Mouse (Mus musculus) intestine, postnatal 0 days (tissue): ENCODE data around the gene Gm12184. TPM values are rescaled to one million over a fixed set of nuclear protein-coding genes. Genes with fewer than 3 reads are reported as not detected.

Source experiments
- ATAC-seq: fragments of 200-750 bp; cut with Nextera tagmentation; 2 replicates; pipeline ENCODE4 v1.8.0; 2017; ENCODE audit warnings: mild to moderate bottlenecking, moderate TSS enrichment, moderate library complexity
- H3K27ac ChIP-seq: fragments of 300-500 bp; sonication (generic); 2 replicates; pipeline ENCODE4 v1.5.1; 2014; ENCODE audit warnings: mild to moderate bottlenecking, low read depth, low read length, moderate library complexity
- H3K27me3 ChIP-seq: fragments of 300-500 bp; sonication (generic); replicated peaks from 2 replicates; pipeline ENCODE4 v1.6.1; 2014; ENCODE audit warnings: low read length, mixed read lengths; ENCODE audit not compliant: control insufficient read depth, insufficient read depth
- H3K36me3 ChIP-seq: fragments of 300-500 bp; sonication (generic); 2 replicates; pipeline ENCODE4 v1.6.1; 2014; ENCODE audit warnings: mild to moderate bottlenecking, moderate library complexity; ENCODE audit not compliant: control insufficient read depth, insufficient read depth
- H3K4me1 ChIP-seq: fragments of 300-500 bp; sonication (generic); replicated peaks from 2 replicates; pipeline ENCODE4 v1.6.1; 2014; ENCODE audit warnings: antibody characterized with exemption, low read length, mixed read lengths; ENCODE audit not compliant: control insufficient read depth, insufficient read depth
- H3K4me2 ChIP-seq: fragments of 300-500 bp; sonication (generic); replicated peaks from 2 replicates; pipeline ENCODE4 v1.6.1; 2014; ENCODE audit warnings: low read depth, mild to moderate bottlenecking, moderate library complexity
- H3K4me3 ChIP-seq: fragments of 300-500 bp; sonication (generic); 2 replicates; pipeline ENCODE4 v1.5.1; 2014; ENCODE audit warnings: low read depth, low read length
- H3K9ac ChIP-seq: fragments of 300-500 bp; sonication (generic); 2 replicates; pipeline ENCODE4 v1.6.1; 2014; ENCODE audit warnings: mild to moderate bottlenecking, low read depth, low read length
- H3K9me3 ChIP-seq: fragments of 300-500 bp; sonication (generic); 2 replicates; pipeline ENCODE4 v1.6.1; 2016; ENCODE audit warnings: mixed run types; ENCODE audit not compliant: control insufficient read depth
- CTCF ChIP-seq: sonication (generic); IDR thresholded peaks from 2 replicates; pipeline ENCODE4 v1.5.1; 2016; ENCODE audit warnings: low read depth, mild to moderate bottlenecking, control low read depth, antibody characterized with exemption, moderate library complexity
- WGBS: fragments of 180-500 bp; shearing (Covaris S2); extraction: QIAGEN DNeasy Blood & Tissue Kit; methylation state at CpG from one replicate; pipeline ENCODE4 v1.1.7; 2014; 5-methylcytosine and 5-hydroxymethylcytosine counted together
- polyA plus RNA-seq: library from polyadenylated mRNA; unstranded; fragments of >200 nt; fragmentation: Nextera tagmentation; extraction: Ambion mirVana; gene quantifications from 2 replicates; pipeline ENCODE4 v1.2.1, GENCODE M21; 2015

The Gm12184 gene
- polyA plus RNA-seq, 1 experiment from 2014 or later: 5.0 TPM

DNA sequence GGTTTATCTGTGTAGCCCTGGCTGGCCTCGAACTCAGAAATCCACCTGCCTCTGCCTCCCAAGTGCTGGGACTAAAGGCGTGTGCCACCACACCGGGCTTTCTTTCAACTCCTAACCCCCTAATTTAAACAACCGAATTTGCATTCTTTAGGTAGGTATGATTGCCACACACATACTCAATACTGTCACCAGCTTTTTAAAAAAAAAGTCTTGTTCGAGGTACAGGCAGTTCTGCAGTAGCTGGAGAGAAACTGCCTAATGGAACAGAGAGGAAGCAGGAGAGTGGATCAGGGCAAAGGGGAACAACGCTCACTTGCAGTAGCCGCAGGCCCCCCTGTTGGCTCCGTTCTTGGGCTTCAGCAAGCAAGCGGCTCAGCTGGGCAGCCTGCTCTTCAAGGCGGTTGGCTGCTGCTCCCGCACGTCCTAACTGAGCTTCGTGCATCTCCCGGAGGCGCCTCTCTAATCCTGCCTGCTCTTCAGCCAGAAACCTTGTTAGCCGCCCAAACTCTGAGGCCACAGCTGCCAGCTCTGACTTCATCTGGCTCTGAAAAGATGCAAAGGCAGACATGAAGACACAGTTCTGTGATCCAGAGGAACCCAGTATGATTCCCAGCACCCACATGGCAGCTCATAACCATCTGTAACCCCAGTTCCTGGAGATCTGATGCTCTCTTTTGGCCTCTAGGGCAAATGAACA is 17.6 kb downstream of the Gm12184 start:
- no peak for TF ChIP-seq CTCF
- Histone ChIP-seq H3K4me3 (no peak overlapping the region), H3K36me3 (peaks cover 86% of the 10 kb centered on the region), H3K9ac (no peak overlapping the region), H3K4me1 (no peaks in the 10 kb centered on the region), H3K4me2 (no peak overlapping the region), H3K27ac (no peak overlapping the region), H3K27me3 (no peaks in the 10 kb centered on the region), H3K9me3 (no peaks in the 10 kb centered on the region)
- ATAC-seq: no peak
- 69% methylated on average over 16 of the region's 16 CpGs for WGBS

GRCm38 (mm10) chr11:48808304-48808646 is 18.2 kb downstream of the Gm12184 start:
- H3K9me3 ChIP-seq: no peaks in the 10 kb centered on the region
- no peak for TF ChIP-seq CTCF
- no peaks in the 10 kb centered on the region for H3K27me3 ChIP-seq
- H3K9ac ChIP-seq: no peak overlapping the region
- H3K27ac ChIP-seq: no peak overlapping the region
- no peak overlapping the region for H3K4me3 ChIP-seq
- no peak for ATAC-seq
- H3K4me2 ChIP-seq: no peak overlapping the region
- no peaks in the 10 kb centered on the region for H3K4me1 ChIP-seq
- H3K36me3 ChIP-seq: peaks cover 92% of the 10 kb centered on the region

DNA sequence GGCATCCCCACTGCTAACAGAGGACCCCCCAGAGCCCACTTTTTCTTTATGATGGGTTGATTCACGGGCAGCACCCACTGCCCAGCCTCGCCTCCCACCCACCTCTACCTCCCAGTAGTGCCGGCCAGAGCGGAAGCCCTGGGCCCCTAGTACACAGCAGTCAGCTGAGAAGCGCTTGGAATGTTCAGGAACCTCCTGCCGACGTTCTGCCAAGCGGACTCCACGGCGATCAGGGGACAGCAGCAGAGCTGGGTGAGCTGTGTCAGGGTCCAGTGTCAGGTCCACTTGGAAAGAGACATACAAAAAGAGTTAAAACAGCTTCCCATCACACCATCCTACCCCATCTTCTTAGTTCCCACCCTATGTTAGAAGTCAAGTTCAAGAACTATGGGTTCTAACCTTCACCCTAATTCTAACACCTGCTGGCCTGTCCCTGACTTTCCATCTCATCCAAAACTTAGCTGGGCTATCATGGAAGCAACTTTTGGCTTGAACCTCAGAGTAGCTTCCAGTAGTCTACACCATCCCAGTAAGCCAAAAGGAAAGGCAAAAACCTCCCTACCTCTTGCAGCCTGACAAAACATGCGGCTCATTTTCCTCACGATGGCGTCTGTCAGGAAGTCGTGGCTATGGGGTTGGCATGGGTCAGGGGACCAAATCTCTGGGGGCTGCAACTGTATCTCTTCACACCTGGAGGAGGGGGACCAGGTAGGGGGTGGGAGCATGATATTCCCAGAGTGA is 18.7 kb downstream of the Gm12184 start:
- WGBS: 62% methylated on average over 14 of the region's 14 CpGs
- Histone ChIP-seq H3K4me3 (no peak overlapping the region), H3K27me3 (no peaks in the 10 kb centered on the region), H3K4me1 (no peaks in the 10 kb centered on the region), H3K9ac (no peak overlapping the region), H3K4me2 (no peak overlapping the region), H3K27ac (no peak overlapping the region), H3K36me3 (peaks cover 97% of the 10 kb centered on the region), H3K9me3 (no peaks in the 10 kb centered on the region)
- peak; percentile 19; the same call in 1 of the 2 replicates for ATAC-seq
- no peak for TF ChIP-seq CTCF

DNA sequence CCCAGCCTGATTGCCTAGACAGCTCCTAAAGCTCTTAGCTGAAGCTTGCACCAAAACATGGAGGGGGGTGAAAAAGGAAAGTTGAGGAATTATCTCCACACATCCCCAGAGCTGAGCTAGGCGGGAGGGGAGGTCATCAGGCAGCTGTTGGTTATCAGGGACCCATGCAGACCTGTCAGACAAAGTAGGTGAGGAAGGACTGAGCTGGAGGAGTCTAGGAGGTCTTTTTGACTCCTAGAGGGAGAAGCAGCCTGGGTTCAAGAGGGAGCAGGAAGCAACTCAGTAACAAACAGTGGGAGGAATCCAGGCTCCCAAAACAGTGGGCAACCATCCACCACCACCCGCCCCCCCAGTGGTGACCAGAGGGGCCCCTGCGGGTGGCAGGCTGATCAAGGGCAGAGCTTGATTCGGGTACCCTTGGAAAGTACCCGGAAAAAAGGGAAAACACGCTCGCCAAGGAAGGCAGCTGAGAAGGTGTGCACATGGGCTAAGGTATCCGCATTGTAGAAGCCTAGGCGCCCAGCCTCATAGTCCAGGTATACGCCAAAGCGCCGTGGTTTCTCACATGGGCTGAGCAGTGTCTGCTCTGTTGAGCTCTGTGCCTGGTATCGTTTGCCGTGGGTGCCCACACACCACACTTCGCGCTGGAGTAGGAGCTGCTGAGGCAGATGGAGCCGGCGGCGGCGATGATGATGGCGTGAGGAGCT is 19.4 kb downstream of the Gm12184 start:
- H3K36me3 ChIP-seq: peaks cover 97% of the 10 kb centered on the region
- H3K27ac ChIP-seq: no peak overlapping the region
- TF ChIP-seq CTCF: no peak
- no peaks in the 10 kb centered on the region for H3K9me3 ChIP-seq
- 53% methylated on average over 21 of the region's 21 CpGs for WGBS
- H3K9ac ChIP-seq: no peak overlapping the region
- ATAC-seq: peak; percentile 46; the same call in 1 of the 2 replicates
- H3K4me3 ChIP-seq: no peak overlapping the region
- no peaks in the 10 kb centered on the region for H3K4me1 ChIP-seq
- no peak overlapping the region for H3K4me2 ChIP-seq
- H3K27me3 ChIP-seq: no peaks in the 10 kb centered on the region

DNA sequence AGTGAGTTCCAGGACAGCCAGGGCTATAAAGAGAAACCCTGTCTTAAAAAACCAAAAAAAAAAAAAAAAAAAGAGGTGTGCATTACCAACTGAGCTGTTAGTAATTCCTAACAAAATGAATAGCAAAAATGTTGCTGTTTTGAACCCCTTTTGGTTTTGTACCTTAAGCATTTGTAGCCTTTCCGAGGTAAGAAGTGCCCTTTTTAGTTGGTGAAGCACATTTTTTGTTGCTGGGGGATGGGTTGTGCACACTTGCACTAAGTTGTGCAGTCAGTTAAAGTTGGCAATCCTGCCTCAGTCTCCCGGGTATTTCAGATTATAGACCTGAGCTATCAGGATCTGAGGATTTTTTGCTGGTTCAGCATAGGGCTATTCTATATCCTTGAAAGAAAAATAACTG is 21.5 kb downstream of the Gm12184 start:
- H3K27me3 ChIP-seq: no peaks in the 10 kb centered on the region
- no peak for ATAC-seq
- H3K27ac ChIP-seq: no peak overlapping the region
- no peak overlapping the region for H3K4me3 ChIP-seq
- H3K9ac ChIP-seq: no peak overlapping the region
- peaks cover 79% of the 10 kb centered on the region for H3K36me3 ChIP-seq
- no peaks in the 10 kb centered on the region for H3K4me1 ChIP-seq
- no peaks in the 10 kb centered on the region for H3K9me3 ChIP-seq
- no peak for TF ChIP-seq CTCF
- 81% methylated on average over 2 of the region's 2 CpGs for WGBS
- H3K4me2 ChIP-seq: no peak overlapping the region

- peaks cover 69% of the 10 kb centered on the region for H3K36me3 ChIP-seq
Measured at GRCm38 (mm10) chr11:48803988-48804387, 22.5 kb downstream of the Gm12184 start.

More at GRCm38 (mm10) chr11:48803988-48804387, 22.5 kb downstream of the Gm12184 start:
- no peak overlapping the region for H3K4me3 ChIP-seq
- no peak overlapping the region for H3K4me2 ChIP-seq
- WGBS: 94% methylated on average over 2 of the region's 2 CpGs
- no peaks in the 10 kb centered on the region for H3K4me1 ChIP-seq
- no peak for ATAC-seq
- no peak for TF ChIP-seq CTCF
- no peaks in the 10 kb centered on the region for H3K9me3 ChIP-seq
- H3K9ac ChIP-seq: no peak overlapping the region
- no peak overlapping the region; the same call in 1 of the 2 replicates for H3K27ac ChIP-seq
- H3K27me3 ChIP-seq: no peaks in the 10 kb centered on the region
